Mouse (Mus musculus): Measurements from ENCODE around the gene Mpp6. TPM values are rescaled to one million over a fixed set of nuclear protein-coding genes. Genes with fewer than 3 reads are reported as not detected.

Gene Mpp6
- polyA plus RNA-seq, 1 experiment from 2014 or later: 59.6 TPM

GRCm38 (mm10) chr6:50149378-50149777 is 39.3 kb downstream of the Mpp6 start:
- Histone ChIP-seq H3K36me3 (peaks cover 5% of the 10 kb centered on the region; the same call in 1 of the 2 replicates), H3K27me3 (replicated peaks) (no peaks in the 10 kb centered on the region), H3K4me2 (no peak overlapping the region), H3K4me3 (no peak overlapping the region), H3K4me1 (replicated peaks) (0 out of 2 replicates have a peak, but pooled peaks cover 2% of the 10 kb centered on the region), H3K9me3 (replicated peaks) (no peaks in the 10 kb centered on the region), H3K27ac (ENCODE audit: poor library complexity, severe bottlenecking) (no peak overlapping the region), H3K9ac (no peak overlapping the region)
- no peak for ATAC-seq (ENCODE audit: insufficient number of reproducible peaks, low FRiP score)
- 85% methylated on average over 4 of the region's 4 CpGs for WGBS

GRCm38 (mm10) chr6:50159842-50160241 is 49.8 kb downstream of the Mpp6 start:
- H3K4me3 ChIP-seq: no peak overlapping the region
- no peaks in the 10 kb centered on the region for H3K36me3 ChIP-seq
- H3K9ac ChIP-seq: no peak overlapping the region
- peaks cover 3% of the 10 kb centered on the region; the same call in 1 of the 2 replicates for H3K4me1 ChIP-seq (replicated peaks)
- ATAC-seq (ENCODE audit: insufficient number of reproducible peaks, low FRiP score): no peak
- WGBS: 73% methylated on average over 6 of the region's 6 CpGs
- no peak overlapping the region for H3K4me2 ChIP-seq
- no peak overlapping the region for H3K27ac ChIP-seq (ENCODE audit: poor library complexity, severe bottlenecking)
- H3K9me3 ChIP-seq (replicated peaks): no peaks in the 10 kb centered on the region
- H3K27me3 ChIP-seq (replicated peaks): no peaks in the 10 kb centered on the region

- no peak overlapping the region for H3K9ac ChIP-seq
- WGBS: 88% methylated on average over 3 of the region's 3 CpGs
- no peaks in the 10 kb centered on the region for H3K27me3 ChIP-seq (replicated peaks)
- no peak overlapping the region for H3K27ac ChIP-seq (ENCODE audit: poor library complexity, severe bottlenecking)
- H3K4me1 ChIP-seq (replicated peaks): peaks cover 3% of the 10 kb centered on the region; the same call in 1 of the 2 replicates
- no peaks in the 10 kb centered on the region for H3K9me3 ChIP-seq (replicated peaks)
- H3K4me2 ChIP-seq: no peak overlapping the region
- no peaks in the 10 kb centered on the region for H3K36me3 ChIP-seq
- H3K4me3 ChIP-seq: no peak overlapping the region
- ATAC-seq (ENCODE audit: insufficient number of reproducible peaks, low FRiP score): no peak
These were observed 53.0 kb downstream of the Mpp6 start for GRCm38 (mm10) chr6:50163013-50163412.

GRCm38 (mm10) chr6:50168821-50169220 is 58.8 kb downstream of the Mpp6 start:
- 93% methylated on average over 4 of the region's 4 CpGs for WGBS
- Histone ChIP-seq H3K9me3 (replicated peaks) (0 out of 2 replicates have a peak, but pooled peaks cover 2% of the 10 kb centered on the region), H3K36me3 (peaks cover 10% of the 10 kb centered on the region), H3K4me1 (replicated peaks) (no peaks in the 10 kb centered on the region), H3K4me3 (no peak overlapping the region), H3K4me2 (no peak overlapping the region), H3K27me3 (replicated peaks) (no peaks in the 10 kb centered on the region), H3K9ac (no peak overlapping the region), H3K27ac (ENCODE audit: poor library complexity, severe bottlenecking) (no peak overlapping the region)
- no peak for ATAC-seq (ENCODE audit: insufficient number of reproducible peaks, low FRiP score)

GRCm38 (mm10) chr6:50169771-50170170 is 59.7 kb downstream of the Mpp6 start:
- ATAC-seq (ENCODE audit: insufficient number of reproducible peaks, low FRiP score): no peak
- no peaks in the 10 kb centered on the region for H3K27me3 ChIP-seq (replicated peaks)

GRCm38 (mm10) chr6:50175736-50176135 is 65.7 kb downstream of the Mpp6 start:
- Histone ChIP-seq H3K4me1 (replicated peaks) (peaks cover 3% of the 10 kb centered on the region), H3K9me3 (replicated peaks) (0 out of 2 replicates have a peak, but pooled peaks cover 2% of the 10 kb centered on the region), H3K4me3 (no peak overlapping the region), H3K36me3 (peaks cover 8% of the 10 kb centered on the region), H3K27me3 (replicated peaks) (no peaks in the 10 kb centered on the region), H3K27ac (ENCODE audit: poor library complexity, severe bottlenecking) (no peak overlapping the region), H3K9ac (no peak overlapping the region), H3K4me2 (no peak overlapping the region)
- no peak for ATAC-seq (ENCODE audit: insufficient number of reproducible peaks, low FRiP score)
- 87% methylated on average over 1 of the region's 1 CpGs for WGBS

More at GRCm38 (mm10) chr6:50169771-50170170, 59.7 kb downstream of the Mpp6 start:
- Histone ChIP-seq H3K4me2 (no peak overlapping the region), H3K4me1 (replicated peaks) (no peaks in the 10 kb centered on the region), H3K9me3 (replicated peaks) (0 out of 2 replicates have a peak, but pooled peaks cover 2% of the 10 kb centered on the region), H3K27ac (ENCODE audit: poor library complexity, severe bottlenecking) (no peak overlapping the region), H3K9ac (no peak overlapping the region), H3K4me3 (no peak overlapping the region), H3K36me3 (peaks cover 10% of the 10 kb centered on the region)

- peaks cover 17% of the 10 kb centered on the region for H3K36me3 ChIP-seq
- ATAC-seq (ENCODE audit: insufficient number of reproducible peaks, low FRiP score): no peak
- H3K27me3 ChIP-seq (replicated peaks): no peaks in the 10 kb centered on the region
These were observed 70.1 kb downstream of the Mpp6 start for GRCm38 (mm10) chr6:50180189-50180588.

GRCm38 (mm10) chr6:50187955-50188354 is 77.9 kb downstream of the Mpp6 start:
- WGBS: 62% methylated on average over 4 of the region's 4 CpGs
- ATAC-seq (ENCODE audit: insufficient number of reproducible peaks, low FRiP score): no peak
- peak overlapping the region; percentile 76; the same call in 1 of the 2 replicates for H3K27ac ChIP-seq (ENCODE audit: poor library complexity, severe bottlenecking)
- no peaks in the 10 kb centered on the region for H3K27me3 ChIP-seq (replicated peaks)
- no peak overlapping the region for H3K4me3 ChIP-seq
- peaks cover 23% of the 10 kb centered on the region for H3K4me1 ChIP-seq (replicated peaks)
- peak overlapping the region; percentile 38 for H3K4me2 ChIP-seq
- H3K9ac ChIP-seq: no peak overlapping the region
- H3K9me3 ChIP-seq (replicated peaks): no peaks in the 10 kb centered on the region
- H3K36me3 ChIP-seq: peaks cover 16% of the 10 kb centered on the region

More at GRCm38 (mm10) chr6:50180189-50180588, 70.1 kb downstream of the Mpp6 start:
- no peak overlapping the region for H3K27ac ChIP-seq (ENCODE audit: poor library complexity, severe bottlenecking)
- H3K4me2 ChIP-seq: no peak overlapping the region
- WGBS: 73% methylated on average over 4 of the region's 4 CpGs
- H3K9me3 ChIP-seq (replicated peaks): no peaks in the 10 kb centered on the region
- H3K4me3 ChIP-seq: no peak overlapping the region
- no peak overlapping the region for H3K9ac ChIP-seq
- peaks cover 3% of the 10 kb centered on the region for H3K4me1 ChIP-seq (replicated peaks)

- no peak overlapping the region for H3K4me3 ChIP-seq
- H3K4me1 ChIP-seq (replicated peaks): peaks cover 23% of the 10 kb centered on the region
- no peaks in the 10 kb centered on the region for H3K27me3 ChIP-seq (replicated peaks)
- no peak overlapping the region; the same call in 1 of the 2 replicates for H3K27ac ChIP-seq (ENCODE audit: poor library complexity, severe bottlenecking)
- H3K36me3 ChIP-seq: peaks cover 9% of the 10 kb centered on the region
- no peak for ATAC-seq (ENCODE audit: insufficient number of reproducible peaks, low FRiP score)
- no peak overlapping the region for H3K4me2 ChIP-seq
- no peak overlapping the region for H3K9ac ChIP-seq
- H3K9me3 ChIP-seq (replicated peaks): no peaks in the 10 kb centered on the region
These were observed 79.3 kb downstream of the Mpp6 start for GRCm38 (mm10) chr6:50189376-50189775.

GRCm38 (mm10) chr6:50191605-50192004 is 81.6 kb downstream of the Mpp6 start:
- ATAC-seq (ENCODE audit: insufficient number of reproducible peaks, low FRiP score): no peak

GRCm38 (mm10) chr6:50192169-50192568 is 82.1 kb downstream of the Mpp6 start:
- WGBS: 81% methylated on average over 1 of the region's 1 CpGs
- no peak overlapping the region for H3K9ac ChIP-seq
- ATAC-seq (ENCODE audit: insufficient number of reproducible peaks, low FRiP score): no peak

More at GRCm38 (mm10) chr6:50191605-50192004, 81.6 kb downstream of the Mpp6 start:
- Histone ChIP-seq H3K4me2 (no peak overlapping the region), H3K4me1 (replicated peaks) (peaks cover 23% of the 10 kb centered on the region), H3K27me3 (replicated peaks) (no peaks in the 10 kb centered on the region), H3K4me3 (no peak overlapping the region), H3K27ac (ENCODE audit: poor library complexity, severe bottlenecking) (no peak overlapping the region), H3K9me3 (replicated peaks) (no peaks in the 10 kb centered on the region), H3K36me3 (peaks cover 15% of the 10 kb centered on the region), H3K9ac (no peak overlapping the region)
- WGBS: 85% methylated on average over 3 of the region's 3 CpGs

GRCm38 (mm10) chr6:50192822-50193221 is 82.8 kb downstream of the Mpp6 start:
- ATAC-seq (ENCODE audit: insufficient number of reproducible peaks, low FRiP score): no peak
- H3K27ac ChIP-seq (ENCODE audit: poor library complexity, severe bottlenecking): no peak overlapping the region
- peaks cover 23% of the 10 kb centered on the region for H3K4me1 ChIP-seq (replicated peaks)
- 72% methylated on average over 3 of the region's 3 CpGs for WGBS
- no peaks in the 10 kb centered on the region for H3K9me3 ChIP-seq (replicated peaks)
- H3K4me3 ChIP-seq: no peak overlapping the region
- peaks cover 18% of the 10 kb centered on the region for H3K36me3 ChIP-seq
- H3K9ac ChIP-seq: no peak overlapping the region
- H3K4me2 ChIP-seq: no peak overlapping the region
- H3K27me3 ChIP-seq (replicated peaks): no peaks in the 10 kb centered on the region

More at GRCm38 (mm10) chr6:50192169-50192568, 82.1 kb downstream of the Mpp6 start:
- no peak overlapping the region for H3K4me2 ChIP-seq
- no peaks in the 10 kb centered on the region for H3K9me3 ChIP-seq (replicated peaks)
- H3K4me1 ChIP-seq (replicated peaks): peaks cover 23% of the 10 kb centered on the region
- no peak overlapping the region for H3K27ac ChIP-seq (ENCODE audit: poor library complexity, severe bottlenecking)
- no peaks in the 10 kb centered on the region for H3K27me3 ChIP-seq (replicated peaks)
- no peak overlapping the region for H3K4me3 ChIP-seq
- H3K36me3 ChIP-seq: peaks cover 15% of the 10 kb centered on the region
